Mouse (Mus musculus) kidney, adult 2 months (tissue): ENCODE data around the gene Dqx1.

Experiments
- CTCF ChIP-seq: fragments of 200-500 bp; conservative IDR thresholded peaks from 2 replicates; pipeline ENCODE4 v1.5.1; 2011; ENCODE audit warnings: low read depth, mild to moderate bottlenecking, control low read depth, low read length, moderate library complexity, mixed read lengths; ENCODE audit not compliant: insufficient read depth, insufficient read length
- POLR2A ChIP-seq: fragments of 200-500 bp; IDR thresholded peaks from one replicate; pipeline ENCODE4 v1.6.1; 2011; ENCODE audit warnings: low read depth, low read length, control low read depth

DNA sequence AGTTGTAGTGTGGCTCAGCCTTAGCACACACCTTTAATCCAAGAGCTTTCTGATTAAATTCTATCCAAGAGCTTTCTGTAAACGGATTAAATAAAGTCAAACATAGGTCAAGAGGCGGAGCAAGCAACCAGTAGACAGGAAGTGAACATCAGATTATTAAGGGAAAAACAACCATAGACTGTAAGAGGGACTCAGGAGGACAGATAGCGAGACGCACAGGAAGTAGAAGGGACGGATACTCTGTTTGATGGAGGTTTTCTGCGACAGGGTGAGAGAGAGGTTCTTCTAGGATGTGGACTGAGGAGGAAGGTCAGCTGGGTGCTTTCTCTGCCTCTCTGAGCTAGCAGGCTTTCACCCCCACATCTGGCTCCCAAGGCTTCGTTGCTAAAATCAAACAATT, 47.6 kb upstream of the Dqx1 start:
- TF ChIP-seq POLR2A (no peak), CTCF (no peak)
